Mouse (Mus musculus) brain, embryonic 18.5 days (tissue): ENCODE measurements around the gene Lrrc45.
"Not testable (repeated sequence)": the region's sequence is repeated elsewhere in the genome, so short reads cannot be mapped to it uniquely, and the experiment has no call there.

Experiments used
- DNase-seq: peaks from one replicate; pipeline ENCODE4 v3.0.0-alpha.2; 2012; ENCODE audit warnings: low read depth, low spot score

Lrrc45 gene

GRCm38 (mm10) chr11:120726243-120727168, 12.8 kb downstream of the Lrrc45 start:
- no peak for DNase-seq

GRCm38 (mm10) chr11:120727169-120727527, 13.4 kb downstream of the Lrrc45 start, which contains the start of gene Dcxr:
TSS of gene Dcxr (minus strand) at chr11:120727281.
- no peak for DNase-seq

- DNase-seq: no peak
Measured at GRCm38 (mm10) chr11:120727564-120727963, 13.8 kb downstream of the Lrrc45 start.

GRCm38 (mm10) chr11:120728530-120729240, 15.0 kb downstream of the Lrrc45 start:
- DNase-seq: no peak

GRCm38 (mm10) chr11:120729432-120730050, 15.8 kb downstream of the Lrrc45 start:
- not testable (repeated sequence) for DNase-seq

GRCm38 (mm10) chr11:120730331-120730870, 16.7 kb downstream of the Lrrc45 start:
- DNase-seq: no peak

- no peak for DNase-seq
Measured at GRCm38 (mm10) chr11:120731395-120731794, 17.7 kb downstream of the Lrrc45 start.

- DNase-seq: no peak
Measured at GRCm38 (mm10) chr11:120731858-120732680, 18.3 kb downstream of the Lrrc45 start, which contains the start of gene Cbr2. TSS of gene Cbr2 (minus strand) at chr11:120732114.

- DNase-seq: no peak
Measured at GRCm38 (mm10) chr11:120733521-120733920, 19.8 kb downstream of the Lrrc45 start.

GRCm38 (mm10) chr11:120736424-120736823, 22.7 kb downstream of the Lrrc45 start:
- DNase-seq: no peak

GRCm38 (mm10) chr11:120740981-120741380, 27.3 kb downstream of the Lrrc45 start:
- no peak for DNase-seq

GRCm38 (mm10) chr11:120744121-120744701, 30.5 kb downstream of the Lrrc45 start:
- no peak for DNase-seq

- no peak for DNase-seq
Measured at GRCm38 (mm10) chr11:120747974-120748373, 34.2 kb downstream of the Lrrc45 start.

- DNase-seq: no peak
Measured at GRCm38 (mm10) chr11:120749430-120749829, 35.7 kb downstream of the Lrrc45 start.

GRCm38 (mm10) chr11:120751606-120752005, 37.9 kb downstream of the Lrrc45 start:
- no peak for DNase-seq

- DNase-seq: no peak
Measured at GRCm38 (mm10) chr11:120760236-120760635, 46.5 kb downstream of the Lrrc45 start.

- DNase-seq: no peak
Measured at GRCm38 (mm10) chr11:120761811-120762671, 48.3 kb downstream of the Lrrc45 start.

GRCm38 (mm10) chr11:120762672-120763041, 48.9 kb downstream of the Lrrc45 start, which contains the start of gene Hmga1b:
TSS of gene Hmga1b (plus strand) at chr11:120762794.
- not testable (repeated sequence) for DNase-seq
